Mouse (Mus musculus) E14TG2a.4 (cell line): Measurements from ENCODE around the gene Clgn.

Source experiments
- CTCF ChIP-seq: conservative IDR thresholded peaks from 2 replicates; pipeline ENCODE4 v1.5.1; 2014; ENCODE audit warnings: low read length
- POU5F1 ChIP-seq: IDR thresholded peaks from 2 replicates; pipeline ENCODE4 v1.6.1; 2014; ENCODE audit warnings: low read length, borderline replicate concordance

- TF ChIP-seq CTCF (no peak), POU5F1 (no peak)
These were observed 33.6 kb downstream of the Clgn start for GRCm38 (mm10) chr8:83423032-83423825.
